Mouse (Mus musculus): ENCODE results near the gene Dync1i1. TPM values are rescaled to one million over a fixed set of nuclear protein-coding genes. Genes with fewer than 3 reads are reported as not detected.

Gene Dync1i1
- total and polyA plus RNA-seq, 2 experiments from 2014 or later = 132 to 134 TPM

DNA sequence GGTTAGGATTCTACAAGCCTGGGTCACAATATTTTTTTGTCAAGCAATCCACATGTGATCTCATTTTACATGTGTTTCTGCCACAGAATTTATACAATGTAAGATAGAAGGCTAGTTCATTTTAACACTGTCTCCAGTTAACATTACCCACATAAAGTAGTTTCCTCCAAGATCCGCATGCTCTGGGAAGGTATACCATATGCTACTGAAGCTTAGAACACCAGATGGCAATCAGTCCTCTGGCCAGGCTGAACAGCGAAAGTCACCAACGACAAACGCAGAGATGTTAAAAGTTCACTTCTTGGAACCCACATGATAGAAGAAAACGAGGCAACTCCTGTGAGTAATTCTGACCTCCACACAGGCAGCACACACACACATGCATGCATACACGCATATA, 265.8 kb downstream of the Dync1i1 start:
- no peak overlapping the region for H3K4me2 ChIP-seq (ENCODE audit: low read depth)
- H3K4me1 ChIP-seq (ENCODE audit: insufficient read depth) = peaks cover 10% of the 10 kb centered on the region
- WGBS = 39% methylated on average over 6 of the region's 6 CpGs
- H3K9ac ChIP-seq = peak overlapping the region; percentile 0; the same call in 1 of the 2 replicates
- peak overlapping the region; percentile 58; the same call in 1 of the 2 replicates for H3K27ac ChIP-seq (ENCODE audit: low read depth, low read length)
- H3K9me3 ChIP-seq (ENCODE audit: low read length) = no peaks in the 10 kb centered on the region
- no peak for ATAC-seq
- no peak for TF ChIP-seq CTCF (IDR thresholded peaks at IDR 0.05; ENCODE audit: low read depth)
- H3K4me3 ChIP-seq (ENCODE audit: low read depth, low read length) = no peak overlapping the region
- no peaks in the 10 kb centered on the region for H3K36me3 ChIP-seq (ENCODE audit: insufficient read depth)
- H3K27me3 ChIP-seq (ENCODE audit: insufficient read depth, low read length) = no peaks in the 10 kb centered on the region
- DNase-seq = no peak

DNA sequence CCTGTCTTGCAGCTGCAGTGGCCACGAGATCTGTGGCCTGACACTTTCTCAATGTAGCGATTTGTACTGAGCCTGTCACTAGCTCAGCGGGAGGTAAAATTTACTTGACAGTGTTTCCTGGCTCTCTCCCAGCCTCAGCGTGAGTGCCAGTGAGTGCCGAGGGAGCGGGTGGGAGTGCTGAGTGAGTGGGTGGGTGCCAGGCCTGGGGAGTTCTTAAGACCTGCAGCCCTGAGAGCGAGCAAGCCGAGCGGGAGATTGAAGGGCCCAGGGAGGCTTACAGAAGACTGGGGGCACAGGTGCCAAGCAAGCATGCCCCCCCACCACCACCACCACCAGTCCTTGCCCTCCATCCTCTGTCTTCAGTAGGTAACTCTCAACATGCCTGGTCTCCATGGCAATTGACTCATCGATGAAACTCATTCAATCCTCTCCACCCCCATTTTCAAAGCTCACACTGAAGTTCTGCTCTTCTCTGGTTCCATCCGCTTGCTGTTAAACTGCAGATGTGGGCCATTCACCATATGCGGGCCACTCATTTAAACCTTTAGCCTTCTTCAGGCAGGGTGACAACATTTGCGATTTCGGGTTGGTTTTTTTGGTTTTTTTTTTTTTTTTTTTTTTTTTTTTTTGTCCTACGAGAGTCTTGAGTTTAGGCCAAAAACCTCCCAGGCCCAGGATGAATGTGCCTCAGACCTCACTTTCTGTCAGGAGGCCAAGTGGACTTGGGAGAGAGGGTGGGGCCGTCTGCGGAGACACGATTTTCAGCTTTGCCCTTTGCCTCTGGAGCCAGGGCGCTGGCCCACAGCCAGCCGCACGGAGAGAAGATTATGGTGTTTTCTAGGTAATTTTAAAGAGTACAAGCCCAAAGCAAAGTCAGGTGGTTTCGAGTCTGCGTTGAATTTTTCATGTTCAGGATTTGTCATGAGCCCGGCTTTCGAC, 266.6 kb downstream of the Dync1i1 start:
- Histone ChIP-seq H3K9ac (peak overlapping the region; percentile 25; the same call in 1 of the 2 replicates), H3K36me3 (ENCODE audit: insufficient read depth) (no peaks in the 10 kb centered on the region), H3K9me3 (ENCODE audit: low read length) (no peaks in the 10 kb centered on the region), H3K4me3 (ENCODE audit: low read depth, low read length) (0 out of 2 replicates have a peak overlapping the region, but pooled peaks have one; percentile 12), H3K4me1 (ENCODE audit: insufficient read depth) (peaks cover 10% of the 10 kb centered on the region), H3K4me2 (ENCODE audit: low read depth) (peak overlapping the region; percentile 41), H3K27me3 (ENCODE audit: insufficient read depth, low read length) (no peaks in the 10 kb centered on the region), H3K27ac (ENCODE audit: low read depth, low read length) (peak overlapping the region; percentile 58)
- DNase-seq (peak; percentile 76), ATAC-seq (peak; percentile 50)
- WGBS = 14% methylated on average over 25 of the region's 25 CpGs
- TF ChIP-seq CTCF (IDR thresholded peaks at IDR 0.05; ENCODE audit: low read depth) = no peak

DNA sequence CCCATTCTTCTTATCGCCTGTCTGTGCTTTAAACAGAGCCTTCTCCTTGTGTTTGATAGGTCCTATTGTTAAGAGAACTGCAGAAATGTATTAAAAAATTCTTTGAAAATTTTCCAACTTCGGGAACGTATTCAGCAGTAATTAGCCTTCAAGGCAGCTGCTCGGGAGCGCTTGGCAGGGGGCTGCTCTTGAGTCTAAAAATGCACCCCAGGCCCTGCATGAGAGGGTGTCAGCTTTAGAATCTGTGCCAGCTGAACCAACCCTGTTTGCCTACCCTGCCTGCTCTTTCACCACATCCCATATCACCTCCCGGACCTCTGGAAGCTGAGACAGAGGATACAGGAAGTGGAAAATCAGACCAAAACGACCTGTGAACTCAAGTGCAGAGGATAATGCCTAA, 267.6 kb downstream of the Dync1i1 start:
- Histone ChIP-seq H3K4me1 (ENCODE audit: insufficient read depth) (peaks cover 10% of the 10 kb centered on the region), H3K9me3 (ENCODE audit: low read length) (no peaks in the 10 kb centered on the region), H3K27ac (ENCODE audit: low read depth, low read length) (peak overlapping the region; percentile 47), H3K9ac (no peak overlapping the region), H3K4me3 (ENCODE audit: low read depth, low read length) (no peak overlapping the region), H3K4me2 (ENCODE audit: low read depth) (peak overlapping the region; percentile 41; the same call in 1 of the 2 replicates), H3K36me3 (ENCODE audit: insufficient read depth) (no peaks in the 10 kb centered on the region), H3K27me3 (ENCODE audit: insufficient read depth, low read length) (no peaks in the 10 kb centered on the region)
- DNase-seq = peak; percentile 57
- peak; percentile 72 for ATAC-seq
- no peak for TF ChIP-seq CTCF (IDR thresholded peaks at IDR 0.05; ENCODE audit: low read depth)
- WGBS = 8% methylated on average over 7 of the region's 7 CpGs

DNA sequence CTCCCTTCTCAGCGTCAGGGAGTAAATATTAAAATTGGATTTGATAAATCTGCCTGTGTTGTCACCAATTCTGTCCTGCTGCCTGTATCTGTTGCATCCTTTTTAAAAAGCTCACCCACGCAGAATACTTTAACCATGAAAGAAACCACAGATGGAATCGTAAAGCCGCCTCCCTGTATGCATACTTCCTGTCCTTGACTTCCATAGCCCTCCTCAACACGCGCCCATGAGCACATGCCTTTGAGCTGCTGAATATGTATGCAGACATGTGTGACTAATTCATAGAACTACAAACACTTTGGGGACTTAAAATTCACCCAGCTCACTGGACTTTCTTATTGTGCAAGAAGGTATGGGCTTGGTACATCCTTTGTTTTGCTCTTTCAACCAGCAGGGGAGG, 272.1 kb downstream of the Dync1i1 start:
- no peak overlapping the region for H3K27ac ChIP-seq (ENCODE audit: low read depth, low read length)
- H3K9ac ChIP-seq = no peak overlapping the region
- no peak for TF ChIP-seq CTCF (IDR thresholded peaks at IDR 0.05; ENCODE audit: low read depth)
- 44% methylated on average over 6 of the region's 6 CpGs for WGBS
- DNase-seq = no peak
- no peaks in the 10 kb centered on the region for H3K36me3 ChIP-seq (ENCODE audit: insufficient read depth)
- H3K4me3 ChIP-seq (ENCODE audit: low read depth, low read length) = no peak overlapping the region
- no peak for ATAC-seq
- H3K4me1 ChIP-seq (ENCODE audit: insufficient read depth) = no peaks in the 10 kb centered on the region; the same call in 1 of the 2 replicates
- H3K9me3 ChIP-seq (ENCODE audit: low read length) = no peaks in the 10 kb centered on the region
- H3K27me3 ChIP-seq (ENCODE audit: insufficient read depth, low read length) = no peaks in the 10 kb centered on the region
- H3K4me2 ChIP-seq (ENCODE audit: low read depth) = no peak overlapping the region

DNA sequence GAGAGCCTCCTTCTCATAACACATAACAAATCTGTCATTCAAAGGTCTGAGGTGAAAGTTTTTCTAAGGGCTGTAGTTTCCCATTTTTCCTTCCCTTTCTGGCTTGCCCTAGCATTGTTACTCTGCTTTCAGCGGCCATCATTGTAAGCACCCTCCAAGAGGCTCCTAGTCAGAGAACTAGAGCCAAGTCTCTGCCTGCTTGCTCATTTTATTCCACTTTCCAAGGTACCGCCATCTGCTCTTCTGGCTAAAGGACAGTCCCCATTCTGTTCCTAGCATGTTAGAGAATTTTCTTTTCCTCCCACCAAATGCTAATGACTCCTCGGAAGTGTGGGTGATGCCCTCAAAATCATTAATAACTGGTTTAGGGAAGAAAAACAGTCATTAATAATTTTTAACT, 276.6 kb downstream of the Dync1i1 start:
- Histone ChIP-seq H3K36me3 (ENCODE audit: insufficient read depth) (no peaks in the 10 kb centered on the region), H3K27ac (ENCODE audit: low read depth, low read length) (no peak overlapping the region), H3K4me2 (ENCODE audit: low read depth) (no peak overlapping the region), H3K4me3 (ENCODE audit: low read depth, low read length) (no peak overlapping the region), H3K4me1 (ENCODE audit: insufficient read depth) (0 out of 2 replicates have a peak, but pooled peaks cover 2% of the 10 kb centered on the region), H3K9me3 (ENCODE audit: low read length) (no peaks in the 10 kb centered on the region), H3K27me3 (ENCODE audit: insufficient read depth, low read length) (no peaks in the 10 kb centered on the region), H3K9ac (no peak overlapping the region)
- DNase-seq (peak; percentile 45), ATAC-seq (no peak)
- no peak for TF ChIP-seq CTCF (IDR thresholded peaks at IDR 0.05; ENCODE audit: low read depth)
- WGBS = 27% methylated on average over 3 of the region's 3 CpGs

DNA sequence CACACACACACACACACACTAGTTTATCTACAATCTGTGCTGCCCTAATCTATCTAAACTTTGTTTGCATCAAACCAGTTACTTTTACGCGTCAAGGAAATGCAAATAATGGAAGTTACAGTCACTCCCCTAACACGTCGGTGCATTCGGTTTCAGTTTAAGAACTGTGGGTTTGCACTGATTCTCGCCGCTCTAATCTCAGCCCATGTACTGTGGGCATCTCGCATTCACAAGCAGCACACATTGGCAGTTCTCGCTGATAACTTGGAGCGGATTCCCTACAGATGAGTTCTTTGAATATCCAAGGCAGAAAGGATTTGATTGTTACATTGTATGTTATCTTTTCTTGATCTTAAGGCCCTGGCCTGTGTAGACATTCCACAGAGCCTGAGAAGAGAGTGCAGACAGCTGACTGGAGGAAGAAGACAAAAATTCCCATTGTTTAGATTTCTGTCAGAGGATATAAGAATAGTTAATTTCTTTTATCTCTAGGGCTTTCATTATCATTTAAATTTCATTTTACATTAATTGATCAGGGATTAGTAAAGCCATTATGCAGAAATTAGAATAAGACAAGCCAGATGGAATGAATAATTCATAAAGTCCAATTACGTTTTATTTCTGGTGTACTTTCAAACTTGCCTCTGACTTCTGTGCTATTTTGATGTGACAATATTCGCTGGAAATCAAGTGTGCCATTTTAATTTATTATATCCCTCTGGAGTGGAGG, 279.5 kb downstream of the Dync1i1 start:
- TF ChIP-seq CTCF (IDR thresholded peaks at IDR 0.05; ENCODE audit: low read depth) = no peak
- H3K36me3 ChIP-seq (ENCODE audit: insufficient read depth) = no peaks in the 10 kb centered on the region
- 0 out of 2 replicates have a peak overlapping the region, but pooled peaks have one; percentile 72 for H3K27ac ChIP-seq (ENCODE audit: low read depth, low read length)
- 0 out of 2 replicates have a peak, but pooled peaks cover 2% of the 10 kb centered on the region for H3K4me1 ChIP-seq (ENCODE audit: insufficient read depth)
- peak overlapping the region; percentile 94 for H3K4me2 ChIP-seq (ENCODE audit: low read depth)
- no peak overlapping the region for H3K4me3 ChIP-seq (ENCODE audit: low read depth, low read length)
- ATAC-seq = peak; percentile 47; the same call in 1 of the 2 replicates
- 19% methylated on average over 12 of the region's 12 CpGs for WGBS
- peak overlapping the region; percentile 46; the same call in 1 of the 2 replicates for H3K9ac ChIP-seq
- H3K27me3 ChIP-seq (ENCODE audit: insufficient read depth, low read length) = no peaks in the 10 kb centered on the region
- peak; percentile 33 for DNase-seq
- no peaks in the 10 kb centered on the region for H3K9me3 ChIP-seq (ENCODE audit: low read length)
